Mouse (Mus musculus): ENCODE measurements at regions not wholly inside any gene's neighbourhood (a gene's known extent, or its start where the extent isn't known, plus 50 kb on each side); places are given as distances from the start of the nearest gene placed in this dataset.

DNA sequence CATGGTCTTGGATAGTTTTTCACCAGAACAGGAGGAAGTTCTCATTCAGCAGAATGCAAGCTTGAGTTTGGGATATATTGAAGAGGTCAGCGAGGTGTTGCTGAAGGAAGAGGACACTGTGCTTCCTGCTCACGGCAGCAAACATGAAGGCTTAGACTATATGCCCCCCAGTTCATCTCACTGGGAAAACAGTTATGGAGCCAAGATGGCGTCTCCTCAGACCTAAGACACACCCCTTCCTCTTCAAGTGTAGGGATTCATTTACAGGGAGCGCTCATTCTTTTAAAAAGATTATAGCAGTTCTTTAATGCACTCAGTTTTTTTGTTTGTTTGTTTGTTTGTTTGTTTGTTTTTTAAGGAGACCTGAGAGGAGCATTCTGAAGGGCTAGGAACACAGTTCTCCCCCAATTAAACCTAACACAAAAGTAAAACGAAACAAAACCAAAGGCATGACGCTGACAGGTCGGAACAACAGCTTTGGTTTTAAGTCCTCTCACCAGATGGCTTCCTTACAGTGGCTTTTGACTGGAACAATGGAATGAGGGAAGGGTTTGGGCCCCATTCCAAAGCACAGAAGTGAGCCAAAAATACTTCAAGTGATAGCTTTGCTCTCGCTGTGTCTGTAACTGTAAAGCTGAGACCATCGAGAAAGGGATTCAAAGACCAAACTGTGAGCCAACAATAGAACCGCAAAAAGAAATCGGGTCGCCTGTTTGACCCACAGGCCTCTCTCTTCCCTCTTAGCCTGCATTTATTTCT, 99.5 kb upstream of the Tmem150c start:
- no peak overlapping the region for H3K4me3 ChIP-seq (replicated peaks; ENCODE audit: insufficient read depth, low read depth, low read length)
- 40% methylated on average over 12 of the region's 12 CpGs for WGBS
- H3K27ac ChIP-seq (ENCODE audit: insufficient read depth, low read length): no peak overlapping the region
- peak; percentile 35 to 56 for DNase-seq
- TF ChIP-seq CTCF (IDR thresholded peaks at IDR 0.05; ENCODE audit: borderline replicate concordance, insufficient read depth, low read depth, low read length): no peak
- TF ChIP-seq POLR2A (IDR thresholded peaks at IDR 0.05; ENCODE audit: borderline replicate concordance, insufficient read depth, low read length): no peak
- no peaks in the 10 kb centered on the region for H3K27me3 ChIP-seq (ENCODE audit: control insufficient read depth, insufficient read depth, low read length)
- H3K4me1 ChIP-seq (ENCODE audit: control insufficient read depth, insufficient read depth, low read length): 0 out of 2 replicates have a peak, but pooled peaks cover 2% of the 10 kb centered on the region

DNA sequence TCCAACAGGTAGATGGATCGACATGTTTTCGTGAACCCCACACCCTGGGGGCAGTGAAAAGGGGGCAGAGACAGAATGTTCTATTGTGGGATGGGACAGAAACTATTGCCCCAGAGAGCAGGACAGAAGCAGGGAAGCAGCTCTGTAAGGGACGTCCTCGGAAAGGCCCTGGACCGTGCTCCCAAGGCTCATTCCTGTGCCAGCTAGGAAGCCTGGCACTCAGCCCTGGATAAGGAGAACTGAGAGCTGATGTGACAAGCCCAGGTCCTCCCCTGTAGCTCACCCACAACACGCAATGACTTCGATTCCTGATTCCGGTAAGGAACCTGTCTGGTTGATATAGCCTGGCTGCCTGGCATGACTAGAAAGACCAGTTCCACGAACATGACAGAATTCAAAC, 95.7 kb upstream of the Tmem150c start:
- WGBS: 72% methylated on average over 9 of the region's 9 CpGs
- DNase-seq: no peak
- TF ChIP-seq CTCF (IDR thresholded peaks at IDR 0.05; ENCODE audit: borderline replicate concordance, insufficient read depth, low read depth, low read length): no peak
- no peak for TF ChIP-seq POLR2A (IDR thresholded peaks at IDR 0.05; ENCODE audit: borderline replicate concordance, insufficient read depth, low read length)
- H3K4me3 ChIP-seq (replicated peaks; ENCODE audit: insufficient read depth, low read depth, low read length): no peak overlapping the region
- H3K27ac ChIP-seq (ENCODE audit: insufficient read depth, low read length): no peak overlapping the region
- H3K4me1 ChIP-seq (ENCODE audit: control insufficient read depth, insufficient read depth, low read length): peaks cover 5% of the 10 kb centered on the region; the same call in 1 of the 2 replicates
- no peaks in the 10 kb centered on the region for H3K27me3 ChIP-seq (ENCODE audit: control insufficient read depth, insufficient read depth, low read length)

GRCm38 (mm10) chr5:100252036-100252435, 92.4 kb upstream of the Tmem150c start:
- 95% methylated on average over 6 of the region's 6 CpGs for WGBS
- TF ChIP-seq CTCF (IDR thresholded peaks at IDR 0.05; ENCODE audit: borderline replicate concordance, insufficient read depth, low read depth, low read length) (no peak), POLR2A (IDR thresholded peaks at IDR 0.05; ENCODE audit: borderline replicate concordance, insufficient read depth, low read length) (no peak)
- H3K4me3 ChIP-seq (replicated peaks; ENCODE audit: insufficient read depth, low read depth, low read length): no peak overlapping the region
- no peak for DNase-seq
- H3K27me3 ChIP-seq (ENCODE audit: control insufficient read depth, insufficient read depth, low read length): no peaks in the 10 kb centered on the region
- no peak overlapping the region for H3K27ac ChIP-seq (ENCODE audit: insufficient read depth, low read length)
- peaks cover 3% of the 10 kb centered on the region; the same call in 1 of the 2 replicates for H3K4me1 ChIP-seq (ENCODE audit: control insufficient read depth, insufficient read depth, low read length)

DNA sequence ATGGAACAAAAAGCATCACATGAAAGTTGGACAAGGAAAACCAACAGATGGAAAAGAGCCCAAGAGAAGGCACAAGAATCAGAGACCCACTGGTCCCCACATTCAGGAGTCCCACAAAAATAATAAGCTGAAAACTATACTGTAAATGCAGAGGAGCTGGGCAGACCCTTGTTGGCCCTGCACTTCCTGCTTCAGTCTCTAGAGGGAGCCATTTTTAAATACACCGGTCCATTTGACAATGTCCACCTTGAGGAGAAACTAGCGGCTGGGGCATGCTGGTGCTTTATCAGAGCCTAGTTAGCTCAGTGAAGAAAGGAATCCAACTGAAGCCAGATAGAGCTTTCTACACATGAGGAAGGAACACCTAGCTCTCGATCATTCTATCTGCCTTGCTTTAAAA, 90.1 kb upstream of the Tmem150c start:
- H3K27me3 ChIP-seq (ENCODE audit: control insufficient read depth, insufficient read depth, low read length): no peaks in the 10 kb centered on the region
- WGBS: 64% methylated on average over 3 of the region's 3 CpGs
- peaks cover 3% of the 10 kb centered on the region; the same call in 1 of the 2 replicates for H3K4me1 ChIP-seq (ENCODE audit: control insufficient read depth, insufficient read depth, low read length)
- no peak overlapping the region for H3K4me3 ChIP-seq (replicated peaks; ENCODE audit: insufficient read depth, low read depth, low read length)
- no peak for TF ChIP-seq CTCF (IDR thresholded peaks at IDR 0.05; ENCODE audit: borderline replicate concordance, insufficient read depth, low read depth, low read length)
- no peak for TF ChIP-seq POLR2A (IDR thresholded peaks at IDR 0.05; ENCODE audit: borderline replicate concordance, insufficient read depth, low read length)
- H3K27ac ChIP-seq (ENCODE audit: insufficient read depth, low read length): no peak overlapping the region
- no peak for DNase-seq

- 86% methylated on average over 5 of the region's 5 CpGs for WGBS
- Histone ChIP-seq H3K4me1 (ENCODE audit: control insufficient read depth, insufficient read depth, low read length) (peaks cover 2% of the 10 kb centered on the region; the same call in 1 of the 2 replicates), H3K4me3 (replicated peaks; ENCODE audit: insufficient read depth, low read depth, low read length) (no peak overlapping the region), H3K27me3 (ENCODE audit: control insufficient read depth, insufficient read depth, low read length) (no peaks in the 10 kb centered on the region), H3K27ac (ENCODE audit: insufficient read depth, low read length) (no peak overlapping the region)
- no peak for DNase-seq
- TF ChIP-seq CTCF (IDR thresholded peaks at IDR 0.05; ENCODE audit: borderline replicate concordance, insufficient read depth, low read depth, low read length) (no peak), POLR2A (IDR thresholded peaks at IDR 0.05; ENCODE audit: borderline replicate concordance, insufficient read depth, low read length) (no peak)
Observed at GRCm38 (mm10) chr5:100248611-100249010, 89.0 kb upstream of the Tmem150c start.

DNA sequence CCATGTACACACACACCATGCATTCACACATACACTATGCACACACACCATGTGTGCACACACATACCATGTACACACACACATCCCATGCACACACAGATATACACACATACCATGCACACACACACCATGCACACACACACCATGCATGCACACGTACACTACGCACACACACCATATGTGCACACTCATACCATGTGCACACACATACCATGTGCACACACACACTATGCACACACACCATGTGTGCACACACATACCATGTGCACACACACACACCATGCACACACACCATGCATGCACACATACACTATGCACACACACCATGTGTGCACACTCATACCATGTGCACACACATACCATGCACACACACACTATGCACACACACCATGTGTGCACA, 87.1 kb upstream of the Tmem150c start:
- DNase-seq: no peak
- H3K4me1 ChIP-seq (ENCODE audit: control insufficient read depth, insufficient read depth, low read length): no peaks in the 10 kb centered on the region
- WGBS: 99% methylated on average over 2 of the region's 2 CpGs
- no peak overlapping the region for H3K4me3 ChIP-seq (replicated peaks; ENCODE audit: insufficient read depth, low read depth, low read length)
- TF ChIP-seq CTCF (IDR thresholded peaks at IDR 0.05; ENCODE audit: borderline replicate concordance, insufficient read depth, low read depth, low read length): no peak
- H3K27me3 ChIP-seq (ENCODE audit: control insufficient read depth, insufficient read depth, low read length): no peaks in the 10 kb centered on the region
- no peak overlapping the region for H3K27ac ChIP-seq (ENCODE audit: insufficient read depth, low read length)

GRCm38 (mm10) chr5:100244811-100245210, 85.2 kb upstream of the Tmem150c start:
- 81% methylated on average over 3 of the region's 3 CpGs for WGBS
- Histone ChIP-seq H3K4me1 (ENCODE audit: control insufficient read depth, insufficient read depth, low read length) (no peaks in the 10 kb centered on the region), H3K4me3 (replicated peaks; ENCODE audit: insufficient read depth, low read depth, low read length) (no peak overlapping the region), H3K27me3 (ENCODE audit: control insufficient read depth, insufficient read depth, low read length) (no peaks in the 10 kb centered on the region), H3K27ac (ENCODE audit: insufficient read depth, low read length) (no peak overlapping the region)
- no peak for DNase-seq
- TF ChIP-seq POLR2A (IDR thresholded peaks at IDR 0.05; ENCODE audit: borderline replicate concordance, insufficient read depth, low read length) (no peak), CTCF (IDR thresholded peaks at IDR 0.05; ENCODE audit: borderline replicate concordance, insufficient read depth, low read depth, low read length) (no peak)

DNA sequence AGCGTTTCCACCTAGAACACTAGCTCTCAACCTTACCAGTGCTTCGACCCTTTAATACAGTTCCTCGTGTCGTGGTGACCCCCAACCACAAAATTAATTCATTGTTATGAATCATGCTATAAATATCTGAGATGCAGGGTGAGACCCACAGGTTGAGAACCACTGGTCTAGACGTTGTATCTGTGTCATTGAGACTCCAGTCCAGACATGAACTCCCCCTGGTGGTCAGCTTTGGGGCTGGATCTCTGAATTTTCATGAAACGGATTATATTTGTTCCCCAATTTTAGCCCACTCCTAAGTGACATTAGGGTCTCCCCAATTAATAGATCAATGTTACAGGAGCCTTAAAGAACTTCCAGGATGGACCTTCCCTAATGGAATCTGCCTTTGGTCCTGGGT, 81.3 kb upstream of the Tmem150c start:
- peak; percentile 76 for TF ChIP-seq CTCF (IDR thresholded peaks at IDR 0.05; ENCODE audit: borderline replicate concordance, insufficient read depth, low read depth, low read length)
- TF ChIP-seq POLR2A (IDR thresholded peaks at IDR 0.05; ENCODE audit: borderline replicate concordance, insufficient read depth, low read length): no peak
- Histone ChIP-seq H3K4me3 (replicated peaks; ENCODE audit: insufficient read depth, low read depth, low read length) (no peak overlapping the region), H3K4me1 (ENCODE audit: control insufficient read depth, insufficient read depth, low read length) (no peaks in the 10 kb centered on the region), H3K27ac (ENCODE audit: insufficient read depth, low read length) (no peak overlapping the region), H3K27me3 (ENCODE audit: control insufficient read depth, insufficient read depth, low read length) (no peaks in the 10 kb centered on the region)
- DNase-seq: peak; percentile 44 to 56
- 60% methylated on average over 6 of the region's 6 CpGs for WGBS

All from cerebellum, adult 2 months (tissue).